Mouse (Mus musculus): ENCODE data around the gene Lingo1.

Gene Lingo1

DNA sequence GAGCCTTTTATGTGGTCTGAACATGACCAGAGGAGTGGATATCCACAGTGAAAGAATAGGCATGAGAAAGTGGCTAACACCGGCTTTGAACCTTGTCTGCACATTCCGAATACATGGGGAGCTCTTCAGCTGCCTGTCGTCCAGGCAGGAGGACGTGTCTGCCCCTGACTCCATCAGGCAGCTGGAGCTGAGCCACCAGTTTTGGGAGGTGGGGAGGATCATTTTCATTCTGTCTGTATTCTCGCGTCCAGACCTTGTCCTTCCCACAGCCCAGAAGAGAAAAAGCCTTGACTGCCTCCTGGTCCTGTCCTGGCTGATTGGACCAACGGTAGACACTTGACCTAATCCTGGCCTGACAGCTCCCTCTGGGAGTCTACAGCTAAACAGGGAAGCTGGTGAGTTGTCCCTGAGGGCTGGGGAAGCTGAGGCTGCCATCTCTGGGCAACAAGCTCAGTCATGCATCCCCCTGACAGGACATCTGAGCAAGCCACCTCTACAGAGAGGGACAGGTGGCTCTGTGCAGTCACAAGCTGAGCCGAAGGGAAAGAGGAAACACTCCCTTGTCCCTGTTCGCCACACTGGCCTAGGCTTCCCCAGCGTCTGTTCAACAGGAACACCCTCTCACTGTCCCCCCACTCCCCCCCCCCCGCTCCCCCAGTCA is 187.4 kb downstream of the Lingo1 start:
- no peak for DNase-seq (ENCODE audit: low read depth, low spot score)

DNA sequence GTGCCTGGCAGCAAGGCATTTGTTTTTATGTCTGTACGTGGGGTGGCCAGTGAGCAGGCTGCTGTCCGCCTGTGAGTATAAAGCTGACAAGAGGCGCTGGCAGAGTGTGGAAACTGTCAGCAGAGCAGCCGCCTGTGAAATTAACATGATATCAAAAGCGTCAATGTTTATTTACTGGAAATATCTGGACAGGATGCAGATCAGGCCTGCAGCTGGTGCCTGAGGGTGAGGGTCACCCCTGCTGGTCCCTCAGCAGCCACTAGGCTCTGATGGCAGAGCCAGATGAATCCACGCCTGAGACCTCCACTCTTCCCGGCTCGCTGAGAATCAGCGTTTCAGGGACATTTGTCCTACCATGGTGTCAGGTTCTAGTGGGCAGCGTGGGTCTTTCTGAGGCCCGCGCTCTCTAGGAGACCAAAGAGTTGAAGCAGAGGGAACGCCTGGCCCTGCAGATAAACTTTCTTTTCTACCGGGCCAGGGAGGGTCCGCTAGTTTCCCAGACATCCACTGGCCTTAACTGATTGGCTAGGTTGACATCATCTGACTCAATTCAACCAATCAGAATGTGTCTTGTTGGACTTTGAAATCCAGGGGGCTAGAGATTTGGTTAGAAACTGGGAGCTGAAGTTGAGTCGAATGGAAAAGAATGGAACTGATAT is 190.1 kb downstream of the Lingo1 start:
- no peak for DNase-seq (ENCODE audit: low read depth, low spot score)

GRCm38 (mm10) chr9:56605443-56605806 is 190.8 kb downstream of the Lingo1 start:
- DNase-seq (ENCODE audit: low read depth, low spot score), result no peak

DNA sequence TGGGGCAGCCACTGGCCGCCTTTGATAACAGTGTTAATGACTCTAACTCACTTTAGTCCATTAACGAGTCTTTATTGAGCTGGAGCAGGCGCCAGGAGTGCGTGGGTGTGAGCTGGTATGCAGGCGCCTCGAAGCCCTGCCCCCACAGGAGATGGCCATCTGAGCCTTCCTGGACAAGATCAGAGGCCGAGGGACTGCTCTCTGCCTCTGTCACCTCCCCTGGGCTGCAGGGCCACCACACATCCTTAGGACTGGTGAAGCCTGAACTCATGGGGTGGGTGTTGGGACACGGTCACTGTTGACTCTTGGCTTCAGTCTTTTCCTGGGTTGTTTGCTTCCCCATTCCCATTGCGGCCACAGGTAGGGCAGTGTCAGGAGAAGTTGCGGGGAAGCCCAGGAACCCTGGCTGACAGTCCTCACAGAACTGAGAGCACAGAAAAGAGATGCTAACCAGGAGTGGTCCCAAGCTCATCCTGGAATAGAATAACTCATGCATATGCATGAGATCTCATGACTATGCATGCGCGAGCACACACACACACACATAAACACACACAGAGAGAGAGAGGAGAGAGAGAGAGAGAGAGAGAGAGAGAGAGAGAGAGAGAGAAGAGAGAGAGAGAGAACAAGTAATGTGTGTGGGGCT is 191.3 kb downstream of the Lingo1 start:
- DNase-seq (ENCODE audit: low read depth, low spot score), result no peak

DNA sequence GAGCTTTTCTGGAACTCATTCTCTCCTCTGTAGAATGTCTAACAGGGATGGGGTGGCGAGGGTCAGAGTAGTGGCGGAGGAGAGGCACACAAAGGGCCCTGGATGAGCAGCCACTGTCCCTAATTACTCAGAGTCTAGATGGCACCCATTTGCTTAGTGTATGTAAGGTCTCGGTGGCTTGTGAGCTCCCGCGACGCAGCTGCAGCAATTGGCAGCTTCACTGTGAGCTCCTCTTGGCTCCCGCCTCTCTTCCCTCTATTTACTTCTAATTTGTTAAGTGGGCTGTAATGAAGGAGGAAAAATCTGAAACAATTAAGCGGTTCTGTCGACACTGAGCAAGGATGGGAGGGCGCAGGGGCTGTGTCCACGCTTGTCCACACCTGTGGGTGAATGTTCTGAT is 195.6 kb downstream of the Lingo1 start:
- no peak for DNase-seq (ENCODE audit: low read depth, low spot score)

GRCm38 (mm10) chr9:56592639-56593038 is 203.6 kb downstream of the Lingo1 start:
- no peak for DNase-seq (ENCODE audit: low read depth, low spot score)

GRCm38 (mm10) chr9:56591248-56591888 is 204.9 kb downstream of the Lingo1 start:
- no peak for DNase-seq (ENCODE audit: low read depth, low spot score)

GRCm38 (mm10) chr9:56589762-56590161 is 206.5 kb downstream of the Lingo1 start:
- no peak for DNase-seq (ENCODE audit: low read depth, low spot score)

- no peak for DNase-seq (ENCODE audit: low read depth, low spot score)
Observed at GRCm38 (mm10) chr9:56584043-56584424, 212.2 kb downstream of the Lingo1 start.

DNA sequence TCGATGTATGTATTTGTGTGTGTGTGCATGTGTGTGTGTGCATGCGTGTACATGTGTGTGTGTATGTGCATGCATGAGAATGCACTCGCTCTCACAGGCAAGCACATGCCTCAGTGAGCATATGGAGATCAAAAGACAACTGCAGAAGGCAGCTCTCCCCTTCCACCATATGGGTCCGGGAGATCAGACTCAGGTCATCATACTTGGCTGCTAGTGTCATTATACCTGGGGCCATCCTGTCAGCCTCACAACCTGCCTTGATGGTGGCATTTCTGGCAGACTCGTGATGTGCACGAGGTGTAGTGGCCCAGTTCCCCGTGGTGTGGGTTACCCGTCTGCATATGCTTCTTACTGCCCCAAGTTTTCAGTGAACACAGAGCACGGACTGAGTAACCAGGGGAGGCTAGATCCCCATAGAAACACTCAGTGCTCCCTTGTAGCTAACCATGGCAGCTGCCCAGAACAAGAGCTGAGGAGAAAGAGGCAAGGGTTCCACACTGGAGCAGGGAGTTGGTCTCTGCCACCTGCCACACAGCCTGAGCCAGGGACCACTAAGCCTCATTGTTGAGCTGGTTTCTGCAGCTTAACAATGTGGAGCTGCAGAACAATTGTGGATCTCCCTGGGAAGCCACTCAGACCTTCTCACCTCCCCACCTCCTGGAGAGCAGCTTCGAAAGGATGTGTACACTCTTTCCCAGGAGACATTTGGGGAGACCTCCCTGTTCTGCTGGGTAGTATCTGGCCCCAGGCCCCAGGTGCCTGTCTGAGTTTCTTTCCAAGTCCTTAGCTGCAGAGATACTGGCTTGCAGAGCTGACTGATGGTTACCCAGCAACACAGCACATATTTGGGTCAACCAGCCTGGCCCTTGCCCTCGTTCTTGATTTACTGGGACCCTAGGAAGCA is 212.9 kb downstream of the Lingo1 start:
- DNase-seq (ENCODE audit: low read depth, low spot score), result no peak

- DNase-seq (ENCODE audit: low read depth, low spot score), result no peak
Observed at GRCm38 (mm10) chr9:56582628-56583027, 213.6 kb downstream of the Lingo1 start.

DNA sequence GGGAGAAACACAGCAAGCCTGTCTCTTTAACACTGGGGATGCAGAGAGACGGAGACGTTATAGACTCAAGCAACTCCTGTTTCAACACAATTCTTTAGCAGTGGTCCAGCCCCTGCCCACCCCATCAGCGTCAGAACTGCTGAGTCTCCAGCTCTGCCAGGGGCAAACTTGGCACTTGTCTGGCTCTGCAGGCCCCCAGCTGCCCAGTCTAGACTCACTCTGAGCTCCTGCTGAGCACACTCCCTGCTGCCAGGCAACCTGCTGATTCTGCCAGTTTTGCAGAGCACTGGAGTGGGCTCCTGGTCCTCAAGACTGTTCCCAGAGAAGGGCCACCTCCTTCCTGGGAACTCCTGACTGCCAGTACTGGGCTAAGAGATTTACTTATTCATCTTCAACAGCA is 214.6 kb downstream of the Lingo1 start:
- DNase-seq (ENCODE audit: low read depth, low spot score), result no peak

- DNase-seq (ENCODE audit: low read depth, low spot score), result no peak
Observed at GRCm38 (mm10) chr9:56581016-56581415, 215.3 kb downstream of the Lingo1 start.

- DNase-seq (ENCODE audit: low read depth, low spot score), result no peak
Observed at GRCm38 (mm10) chr9:56580101-56580500, 216.2 kb downstream of the Lingo1 start.

DNA sequence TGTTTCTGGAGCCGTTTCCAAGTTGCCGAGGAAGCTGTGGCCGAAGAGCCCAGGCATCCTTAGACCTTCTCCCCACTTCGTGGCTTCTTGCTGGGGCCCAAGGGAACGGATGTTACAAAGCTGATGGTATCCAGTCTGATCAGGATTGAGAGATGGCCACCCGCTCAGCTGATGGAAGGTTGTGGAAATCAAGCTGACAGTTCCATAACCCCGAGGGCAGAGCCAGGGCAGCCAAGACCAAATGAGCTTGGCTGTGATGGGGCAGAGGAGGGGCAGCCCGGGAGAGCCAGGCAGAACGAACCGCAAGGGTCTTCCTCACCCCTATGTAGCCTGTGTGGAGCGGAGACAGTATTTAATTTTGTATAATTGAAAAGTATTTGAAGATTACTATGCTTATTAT is 218.9 kb downstream of the Lingo1 start:
- DNase-seq (ENCODE audit: low read depth, low spot score), result no peak

- no peak for DNase-seq (ENCODE audit: low read depth, low spot score)
Observed at GRCm38 (mm10) chr9:56572534-56573479, 223.5 kb downstream of the Lingo1 start.

Data from retina, adult 2 months (tissue).